Mouse (Mus musculus): ENCODE results near the gene Gm2174. TPM values are rescaled to one million over a fixed set of nuclear protein-coding genes. Genes with fewer than 3 reads are reported as not detected.

Gene Gm2174
- polyA plus RNA-seq, 1 experiment: not detected

GRCm38 (mm10) chrX:56455372-56456246 lies 7.8 kb downstream of the Gm2174 start:
- TF ChIP-seq CTCF (IDR thresholded peaks at IDR 0.05; ENCODE audit: borderline replicate concordance, extremely low read depth, insufficient read depth, insufficient read length) (peak; percentile 20; the same call in 1 of the 2 replicates), POLR2A (IDR thresholded peaks at IDR 0.05; ENCODE audit: borderline replicate concordance, extremely low read depth, insufficient read depth, insufficient read length, poor library complexity, severe bottlenecking) (peak; percentile 47; the same call in 1 of the 2 replicates)
- peak; percentile 97 for DNase-seq (ENCODE audit: low read depth)

- DNase-seq (ENCODE audit: low read depth): peak; percentile 51
Observed at GRCm38 (mm10) chrX:56456379-56456778, 8.6 kb downstream of the Gm2174 start.

GRCm38 (mm10) chrX:56462020-56462933 lies 14.5 kb downstream of the Gm2174 start:
- TF ChIP-seq CTCF (IDR thresholded peaks at IDR 0.05; ENCODE audit: borderline replicate concordance, extremely low read depth, insufficient read depth, insufficient read length) (no peak), POLR2A (IDR thresholded peaks at IDR 0.05; ENCODE audit: borderline replicate concordance, extremely low read depth, insufficient read depth, insufficient read length, poor library complexity, severe bottlenecking) (no peak)
- DNase-seq (ENCODE audit: low read depth): no peak

More at GRCm38 (mm10) chrX:56456379-56456778, 8.6 kb downstream of the Gm2174 start:
- TF ChIP-seq POLR2A (IDR thresholded peaks at IDR 0.05; ENCODE audit: borderline replicate concordance, extremely low read depth, insufficient read depth, insufficient read length, poor library complexity, severe bottlenecking) (no peak), CTCF (IDR thresholded peaks at IDR 0.05; ENCODE audit: borderline replicate concordance, extremely low read depth, insufficient read depth, insufficient read length) (no peak)

- no peak for DNase-seq (ENCODE audit: low read depth)
- TF ChIP-seq CTCF (IDR thresholded peaks at IDR 0.05; ENCODE audit: borderline replicate concordance, extremely low read depth, insufficient read depth, insufficient read length): no peak
- TF ChIP-seq POLR2A (IDR thresholded peaks at IDR 0.05; ENCODE audit: borderline replicate concordance, extremely low read depth, insufficient read depth, insufficient read length, poor library complexity, severe bottlenecking): no peak
Observed at GRCm38 (mm10) chrX:56464906-56465305, 17.1 kb downstream of the Gm2174 start.

GRCm38 (mm10) chrX:56467688-56468087 lies 19.9 kb downstream of the Gm2174 start:
- DNase-seq (ENCODE audit: low read depth): peak; percentile 7
- TF ChIP-seq POLR2A (IDR thresholded peaks at IDR 0.05; ENCODE audit: borderline replicate concordance, extremely low read depth, insufficient read depth, insufficient read length, poor library complexity, severe bottlenecking) (no peak), CTCF (IDR thresholded peaks at IDR 0.05; ENCODE audit: borderline replicate concordance, extremely low read depth, insufficient read depth, insufficient read length) (no peak)

- DNase-seq (ENCODE audit: low read depth): no peak
- TF ChIP-seq CTCF (IDR thresholded peaks at IDR 0.05; ENCODE audit: borderline replicate concordance, extremely low read depth, insufficient read depth, insufficient read length) (no peak), POLR2A (IDR thresholded peaks at IDR 0.05; ENCODE audit: borderline replicate concordance, extremely low read depth, insufficient read depth, insufficient read length, poor library complexity, severe bottlenecking) (no peak)
Observed at GRCm38 (mm10) chrX:56468422-56468821, 20.7 kb downstream of the Gm2174 start.

- DNase-seq (ENCODE audit: low read depth): no peak
- TF ChIP-seq POLR2A (IDR thresholded peaks at IDR 0.05; ENCODE audit: borderline replicate concordance, extremely low read depth, insufficient read depth, insufficient read length, poor library complexity, severe bottlenecking): no peak
- TF ChIP-seq CTCF (IDR thresholded peaks at IDR 0.05; ENCODE audit: borderline replicate concordance, extremely low read depth, insufficient read depth, insufficient read length): no peak
Observed at GRCm38 (mm10) chrX:56474035-56474434, 26.3 kb downstream of the Gm2174 start.

GRCm38 (mm10) chrX:56477553-56477952 lies 29.8 kb downstream of the Gm2174 start:
- TF ChIP-seq POLR2A (IDR thresholded peaks at IDR 0.05; ENCODE audit: borderline replicate concordance, extremely low read depth, insufficient read depth, insufficient read length, poor library complexity, severe bottlenecking) (no peak), CTCF (IDR thresholded peaks at IDR 0.05; ENCODE audit: borderline replicate concordance, extremely low read depth, insufficient read depth, insufficient read length) (no peak)

GRCm38 (mm10) chrX:56481906-56482305 lies 34.1 kb downstream of the Gm2174 start:
- TF ChIP-seq POLR2A (IDR thresholded peaks at IDR 0.05; ENCODE audit: borderline replicate concordance, extremely low read depth, insufficient read depth, insufficient read length, poor library complexity, severe bottlenecking) (no peak), CTCF (IDR thresholded peaks at IDR 0.05; ENCODE audit: borderline replicate concordance, extremely low read depth, insufficient read depth, insufficient read length) (no peak)

More at GRCm38 (mm10) chrX:56477553-56477952, 29.8 kb downstream of the Gm2174 start:
- DNase-seq (ENCODE audit: low read depth): no peak

GRCm38 (mm10) chrX:56489758-56490157 lies 42.0 kb downstream of the Gm2174 start:
- TF ChIP-seq CTCF (IDR thresholded peaks at IDR 0.05; ENCODE audit: borderline replicate concordance, extremely low read depth, insufficient read depth, insufficient read length) (peak; percentile 69; the same call in 1 of the 2 replicates), POLR2A (IDR thresholded peaks at IDR 0.05; ENCODE audit: borderline replicate concordance, extremely low read depth, insufficient read depth, insufficient read length, poor library complexity, severe bottlenecking) (no peak)
- peak; percentile 82 for DNase-seq (ENCODE audit: low read depth)

More at GRCm38 (mm10) chrX:56481906-56482305, 34.1 kb downstream of the Gm2174 start:
- peak; percentile 5 for DNase-seq (ENCODE audit: low read depth)

- DNase-seq (ENCODE audit: low read depth): peak; percentile 3
- TF ChIP-seq POLR2A (IDR thresholded peaks at IDR 0.05; ENCODE audit: borderline replicate concordance, extremely low read depth, insufficient read depth, insufficient read length, poor library complexity, severe bottlenecking) (no peak), CTCF (IDR thresholded peaks at IDR 0.05; ENCODE audit: borderline replicate concordance, extremely low read depth, insufficient read depth, insufficient read length) (no peak)
Observed at GRCm38 (mm10) chrX:56497241-56497640, 49.5 kb downstream of the Gm2174 start.

Other genes starting within 250 kb of the Gm2174 start
- gene Gm773, start 235.1 kb upstream of the Gm2174 start, polyA plus RNA-seq (2012; rRNA removed): not detected in 2 replicates
- 3.3 and 4.1 TPM in 2 replicates for gene Zfp449, start 101.6 kb upstream of the Gm2174 start, polyA plus RNA-seq (2012; rRNA removed)
- gene Smim10l2a, start 73.4 kb upstream of the Gm2174 start, polyA plus RNA-seq (2012; rRNA removed): 14.7 and 20.3 TPM in 2 replicates
- gene Ints6l, start 6.9 kb downstream of the Gm2174 start, polyA plus RNA-seq (2012; rRNA removed): 52.0 and 63.7 TPM in 2 replicates
- gene Gm10477, start 76.8 kb downstream of the Gm2174 start, polyA plus RNA-seq (2012; rRNA removed): not detected in 2 replicates
- 0.29 and 0.40 TPM in 2 replicates for gene Gm648, start 101.6 kb downstream of the Gm2174 start, polyA plus RNA-seq (2012; rRNA removed)
- gene Mmgt1, start 150.1 kb downstream of the Gm2174 start, polyA plus RNA-seq (2012; rRNA removed): 37.8 and 45.5 TPM in 2 replicates
- gene Slc9a6, start 161.8 kb downstream of the Gm2174 start, polyA plus RNA-seq (2012; rRNA removed): 56.3 and 70.0 TPM in 2 replicates

All from brain, embryonic 14.5 days (tissue).